Mouse (Mus musculus): ENCODE measurements around the gene Phf23.
A peak's percentile ranks its signal among the peaks of the same experiment; 100 is the strongest.

Phf23 gene

DNA sequence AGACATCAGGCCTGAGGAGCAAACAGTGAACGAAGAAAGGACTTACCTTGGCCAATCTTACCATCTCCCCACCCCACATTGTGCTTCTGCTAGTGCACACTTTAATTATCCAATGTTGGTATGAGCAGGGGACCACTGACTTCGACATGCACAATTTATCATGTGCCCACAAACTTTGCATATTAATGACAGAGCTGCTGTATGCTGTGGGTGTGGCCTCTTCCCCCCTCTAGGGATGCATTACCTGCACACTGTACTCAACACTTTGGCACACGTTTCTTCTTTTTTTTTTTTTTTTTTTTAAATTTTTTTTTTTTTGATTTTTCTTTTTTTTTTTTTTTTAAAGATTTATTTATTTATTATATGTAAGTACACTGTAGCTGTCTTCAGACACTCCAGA lies 24.8 kb upstream of the Phf23 start:
- no peak for DNase-seq (ENCODE audit: low spot score in 2 of 2)

DNA sequence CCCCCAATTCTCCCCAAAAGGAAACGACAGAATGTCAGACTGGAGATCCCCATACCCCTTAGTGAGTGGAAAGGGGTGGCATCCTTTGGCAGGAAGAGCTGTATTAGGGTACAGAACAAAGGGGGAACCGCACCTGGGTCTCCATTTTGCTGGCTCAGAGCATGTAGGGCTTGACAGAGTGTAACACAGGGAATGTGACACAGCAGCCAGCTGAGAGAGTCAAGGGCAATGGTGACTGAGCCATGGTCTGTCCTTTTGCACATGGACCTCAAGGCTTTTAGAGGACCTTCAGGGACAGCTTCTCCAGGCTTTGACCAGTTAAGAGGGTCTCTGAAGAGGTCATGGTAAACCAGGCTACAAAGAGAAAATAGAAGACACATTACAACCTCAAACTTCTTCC lies 20.7 kb upstream of the Phf23 start:
- DNase-seq (ENCODE audit: low spot score in 2 of 2): no peak

DNA sequence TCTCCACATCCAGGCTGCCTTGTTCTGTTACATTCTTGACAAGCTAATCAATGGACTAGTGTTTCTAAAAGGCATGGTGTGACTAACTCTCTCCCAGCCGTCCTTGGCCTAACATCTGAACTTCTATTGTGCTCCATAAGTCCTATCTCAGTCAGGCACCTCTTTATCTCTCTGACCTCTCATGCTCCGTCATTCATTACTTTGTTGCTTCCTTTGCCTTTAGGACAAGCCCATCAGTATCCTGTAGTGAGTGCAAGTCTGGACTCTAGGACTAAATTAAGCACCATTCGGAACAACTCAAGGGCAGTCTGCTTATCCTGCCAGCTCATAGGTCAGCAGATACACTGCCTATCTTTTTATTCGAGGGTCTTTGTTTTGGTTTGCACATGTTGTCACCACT lies 19.3 kb upstream of the Phf23 start:
- DNase-seq (ENCODE audit: low spot score in 2 of 2): no peak

GRCm38 (mm10) chr11:69979827-69980195 lies 15.8 kb upstream of the Phf23 start:
- DNase-seq (ENCODE audit: low spot score in 2 of 2): no peak

- DNase-seq (ENCODE audit: low spot score in 2 of 2): peak; percentile 98
Observed at GRCm38 (mm10) chr11:69980196-69981140, 15.1 kb upstream of the Phf23 start.

DNA sequence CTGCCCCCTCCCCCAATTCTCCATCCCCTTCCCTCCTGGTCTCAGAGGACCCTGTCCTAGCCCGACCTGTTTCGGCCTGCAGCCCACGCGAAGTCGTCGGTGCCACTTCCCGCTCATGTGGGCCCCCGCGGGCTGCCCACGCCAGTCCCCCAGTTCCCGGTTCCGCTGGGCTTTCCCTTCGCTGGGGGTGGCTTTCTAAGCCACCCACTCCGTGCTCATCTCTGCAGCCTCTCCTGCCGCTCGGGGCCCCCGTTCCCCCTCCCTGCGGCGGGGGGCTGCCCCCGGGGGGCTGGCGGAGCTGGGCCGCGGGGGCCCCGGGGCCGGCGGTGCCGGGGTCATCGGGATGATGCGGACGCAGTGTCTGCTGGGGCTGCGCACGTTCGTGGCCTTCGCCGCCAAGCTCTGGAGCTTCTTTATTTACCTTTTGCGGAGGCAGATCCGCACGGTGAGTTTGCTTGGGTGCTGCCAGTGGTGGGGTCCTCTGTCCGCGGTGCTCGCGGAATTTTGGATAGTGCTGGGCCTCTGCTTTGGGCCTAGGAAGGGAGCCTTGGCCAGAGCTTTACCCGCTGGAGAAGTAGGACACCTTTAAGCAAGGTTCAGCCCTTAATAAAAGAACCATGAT lies 14.3 kb upstream of the Phf23 start, which contains the start of gene Ctdnep1:
TSS of gene Ctdnep1 (plus strand) at position 16 of the 622 bp plus-strand sequence.
- DNase-seq (ENCODE audit: low spot score in 2 of 2): peak in 1 of 2 experiments; percentile 51

- no peak for DNase-seq (ENCODE audit: low spot score in 2 of 2)
Observed at GRCm38 (mm10) chr11:69982225-69982624, 13.4 kb upstream of the Phf23 start, which contains the start of gene Elp5. TSS of gene Elp5 (minus strand) at chr11:69982517.

- no peak for DNase-seq (ENCODE audit: low spot score in 2 of 2)
Observed at GRCm38 (mm10) chr11:69982877-69983276, 12.7 kb upstream of the Phf23 start.

- DNase-seq (ENCODE audit: low spot score in 2 of 2): peak in 1 of 2 experiments; percentile 21
Observed at GRCm38 (mm10) chr11:69983377-69983776, 12.2 kb upstream of the Phf23 start.

GRCm38 (mm10) chr11:69984431-69984830 lies 11.1 kb upstream of the Phf23 start:
- peak in 1 of 2 experiments; percentile 25 for DNase-seq (ENCODE audit: low spot score in 2 of 2)

DNA sequence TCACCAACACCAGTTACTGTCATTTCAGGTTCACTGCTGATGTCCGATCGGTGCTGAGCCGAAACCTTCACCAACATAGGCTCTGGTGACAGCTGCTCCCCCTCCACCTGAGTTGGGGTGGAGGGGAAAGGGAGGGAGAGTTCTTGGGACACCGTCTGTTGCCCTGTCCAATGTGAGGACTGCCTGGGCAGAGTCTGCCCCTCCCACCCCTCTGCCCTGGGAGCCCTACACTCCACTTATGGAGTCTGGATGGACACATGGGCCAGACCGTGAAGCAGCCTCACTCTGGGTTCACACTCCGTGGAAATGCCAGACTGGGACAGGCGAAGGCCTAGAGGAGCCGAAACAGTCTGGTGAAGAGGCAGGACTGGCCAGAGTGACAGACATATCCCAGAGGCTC lies 5.6 kb upstream of the Phf23 start:
- DNase-seq (ENCODE audit: low spot score in 2 of 2): no peak

GRCm38 (mm10) chr11:69990850-69991691 lies 4.5 kb upstream of the Phf23 start, which contains the start of gene Gabarap:
TSS of gene Gabarap (plus strand) at chr11:69991143.
- DNase-seq (ENCODE audit: low spot score in 2 of 2): peak; percentile 98

GRCm38 (mm10) chr11:69991711-69992110 lies 3.9 kb upstream of the Phf23 start:
- DNase-seq (ENCODE audit: low spot score in 2 of 2): no peak

DNA sequence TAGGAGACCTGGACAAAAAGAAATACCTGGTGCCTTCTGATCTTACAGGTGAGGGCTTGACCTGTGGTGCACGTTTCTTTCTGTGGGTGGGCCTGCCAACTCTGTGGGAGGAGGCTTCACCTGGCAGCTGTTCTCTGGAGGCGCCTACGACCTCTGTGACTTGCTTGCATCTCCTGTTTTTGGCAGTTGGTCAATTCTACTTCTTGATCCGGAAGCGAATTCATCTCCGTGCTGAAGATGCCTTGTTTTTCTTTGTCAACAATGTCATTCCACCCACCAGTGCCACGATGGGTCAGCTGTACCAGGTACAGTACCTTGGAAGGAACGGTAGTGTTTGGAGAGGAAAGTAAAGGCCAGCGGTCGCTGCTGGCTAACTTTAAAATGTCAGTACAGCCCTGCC lies 3.2 kb upstream of the Phf23 start:
- DNase-seq (ENCODE audit: low spot score in 2 of 2): peak in 1 of 2 experiments; percentile 59

DNA sequence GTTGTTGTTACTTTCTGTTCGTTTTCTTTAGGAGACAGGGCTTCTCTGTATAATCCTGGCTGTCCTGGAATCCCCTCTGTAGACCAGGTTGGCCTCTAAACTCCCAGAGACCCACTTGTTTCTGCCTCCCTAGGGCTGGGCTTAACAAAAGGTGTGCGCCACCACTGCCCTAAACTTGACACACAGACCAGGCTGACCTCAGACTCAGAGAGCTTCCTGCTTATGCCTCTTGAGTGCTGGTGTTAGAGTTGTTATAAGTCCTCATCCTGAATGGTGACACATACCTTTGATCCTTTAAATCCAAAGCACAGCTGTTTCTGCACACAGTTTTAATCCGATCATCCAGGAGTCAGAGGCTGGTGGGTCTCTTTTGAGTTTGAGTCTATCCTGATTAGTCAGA lies 2.6 kb upstream of the Phf23 start:
- no peak for DNase-seq (ENCODE audit: low spot score in 2 of 2)

- DNase-seq (ENCODE audit: low spot score in 2 of 2): no peak
Observed at GRCm38 (mm10) chr11:69994401-69995090, 1.0 kb upstream of the Phf23 start.

- peak; percentile 62 to 68 for DNase-seq (ENCODE audit: low spot score in 2 of 2)
Observed at GRCm38 (mm10) chr11:69996161-69997061, 834 bp downstream of the Phf23 start.

- peak; percentile 84 to 86 for DNase-seq (ENCODE audit: low spot score in 2 of 2)
Observed at GRCm38 (mm10) chr11:69997070-69997509, 1.5 kb downstream of the Phf23 start.

DNA sequence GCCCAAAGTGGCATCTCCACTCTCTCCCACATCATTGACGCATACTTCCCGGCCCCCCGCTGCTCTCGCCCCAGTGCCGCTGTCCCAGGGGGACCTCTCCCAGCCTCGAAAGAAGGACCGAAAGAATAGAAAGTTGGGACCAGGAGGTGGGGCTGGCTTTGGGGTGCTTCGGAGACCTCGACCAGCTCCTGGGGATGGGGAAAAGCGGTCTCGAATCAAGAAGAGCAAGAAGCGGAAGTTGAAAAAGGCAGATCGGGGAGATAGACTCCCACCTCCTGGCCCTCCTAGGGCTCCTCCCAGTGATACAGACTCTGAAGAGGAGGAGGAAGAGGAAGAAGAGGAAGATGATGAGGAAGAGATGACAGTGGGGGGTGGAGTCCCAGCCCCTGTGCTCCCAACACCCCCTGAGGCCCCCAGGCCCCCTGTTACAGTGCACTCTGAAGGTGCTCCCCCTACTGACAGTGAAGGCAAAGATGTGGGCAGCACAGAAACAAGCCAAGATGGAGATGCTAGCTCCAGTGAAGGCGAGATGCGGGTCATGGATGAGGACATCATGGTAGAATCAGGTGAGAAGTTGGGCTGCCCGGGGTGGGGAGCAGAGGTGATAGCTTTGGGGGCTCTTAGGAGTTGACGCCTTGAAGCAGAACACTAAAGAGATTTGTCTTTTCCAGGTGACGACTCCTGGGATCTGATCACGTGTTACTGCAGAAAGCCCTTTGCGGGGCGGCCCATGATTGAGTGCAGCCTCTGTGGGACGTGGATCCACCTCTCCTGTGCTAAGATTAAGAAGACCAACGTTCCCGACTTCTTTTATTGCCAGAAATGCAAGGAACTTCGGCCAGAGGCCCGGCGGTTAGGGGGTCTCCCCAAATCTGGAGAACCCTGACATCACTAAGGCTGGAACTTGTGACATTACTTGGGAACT lies 3.3 kb downstream of the Phf23 start:
- DNase-seq (ENCODE audit: low spot score in 2 of 2): peak in 1 of 2 experiments; percentile 45
